Mouse (Mus musculus) right cerebral cortex, adult 2 months (tissue): Measurements from ENCODE around the gene Mag.
"Not testable (repeated sequence)": the region's sequence is repeated elsewhere in the genome, so short reads cannot be mapped to it uniquely, and the experiment has no call there.

Experiments
- DNase-seq, 2 experiments: peaks; one replicate each; pipeline ENCODE4 v3.0.0; 2021 to 2022; ENCODE audit warnings: low spot score in 2 of 2

Gene Mag

DNA sequence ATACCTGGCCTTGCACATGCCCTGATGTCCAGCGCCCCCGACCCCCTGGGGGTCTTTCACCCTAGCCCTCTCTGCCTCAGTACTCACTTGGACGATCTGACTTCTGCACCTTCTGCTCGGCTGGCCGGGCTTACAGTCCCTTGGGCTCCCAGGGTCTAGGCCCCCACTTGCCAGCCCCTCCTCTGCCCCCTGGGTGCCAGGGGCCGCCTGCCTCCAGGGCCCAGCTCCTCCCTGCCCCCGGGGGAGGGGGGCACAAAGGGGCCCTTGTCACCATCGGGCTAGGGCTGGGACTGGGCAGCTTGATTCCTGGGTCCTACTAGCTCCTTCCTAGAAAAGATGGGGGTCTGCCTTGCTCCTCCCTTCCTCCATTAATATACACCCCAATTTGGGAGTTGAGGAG lies at the start of gene Mag:
Gene Mag, minus strand, starts transcription at position 142 of the 400 bp plus-strand sequence.
- DNase-seq, result no peak

DNA sequence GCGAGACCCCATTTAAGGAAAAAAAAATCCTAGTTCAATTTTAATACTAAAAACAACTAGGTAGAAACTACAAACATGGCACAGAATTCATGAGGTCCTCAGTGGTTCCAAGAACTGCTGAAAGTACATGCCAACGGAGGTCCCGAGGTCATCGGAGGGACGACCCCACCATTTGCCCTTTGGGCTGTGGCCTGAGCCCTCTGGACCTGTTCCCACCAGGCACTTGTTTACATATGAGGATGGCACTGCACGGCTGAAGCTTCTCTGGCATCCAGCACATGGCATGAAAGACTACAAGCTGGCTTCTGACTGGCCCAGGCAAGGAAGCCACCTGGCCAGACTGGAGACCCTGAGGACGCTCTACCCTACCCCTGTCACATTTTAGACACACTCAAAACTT lies 49.7 kb upstream of the Mag start:
- DNase-seq, result no peak

DNA sequence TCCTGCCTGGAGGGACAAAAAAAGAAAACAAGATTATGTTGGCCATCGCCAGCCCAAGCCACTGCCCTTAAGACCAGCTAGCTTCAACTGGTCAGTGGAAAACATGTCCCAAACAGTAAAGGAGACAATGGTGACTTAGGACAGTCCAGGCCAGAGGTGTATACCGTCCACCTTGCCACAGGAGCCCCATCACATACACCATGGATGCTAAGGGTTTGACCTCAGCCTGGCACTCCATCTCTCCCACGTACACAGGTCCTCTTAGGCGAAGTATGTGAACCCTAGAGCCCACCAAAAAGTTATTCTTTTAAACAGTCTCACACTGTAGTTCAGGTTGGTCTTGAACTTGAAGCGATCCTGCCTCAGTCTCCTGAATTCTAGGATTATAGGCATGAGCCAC lies 48.2 kb upstream of the Mag start:
- DNase-seq, result no peak

DNA sequence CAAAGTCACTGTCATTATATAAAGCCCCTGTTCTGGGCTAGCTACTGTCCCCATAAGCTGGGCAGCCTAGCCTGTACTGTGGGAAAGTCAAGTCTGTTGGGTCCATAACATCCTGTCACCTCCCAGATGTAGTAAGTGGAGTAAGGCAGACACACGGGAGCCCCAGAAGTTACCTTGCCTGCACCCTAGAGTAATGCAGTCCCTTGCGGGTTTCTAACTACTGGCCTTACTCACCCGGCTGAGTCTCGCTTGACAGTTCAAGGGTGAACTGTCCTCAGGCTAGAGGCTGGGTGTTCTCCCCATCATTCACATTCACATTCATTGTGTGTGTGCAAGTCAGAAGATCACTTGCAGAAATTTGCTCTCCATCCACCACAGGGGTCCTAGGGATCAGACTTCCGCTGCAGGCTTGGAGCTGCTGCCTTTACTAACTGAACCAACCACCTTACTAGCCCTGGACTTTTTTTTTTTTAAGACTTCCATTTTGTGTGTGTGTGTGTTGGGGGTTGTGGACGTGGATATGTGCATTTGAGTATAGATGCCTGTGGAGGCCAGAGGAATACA lies 45.2 kb upstream of the Mag start:
- no peak for DNase-seq

DNA sequence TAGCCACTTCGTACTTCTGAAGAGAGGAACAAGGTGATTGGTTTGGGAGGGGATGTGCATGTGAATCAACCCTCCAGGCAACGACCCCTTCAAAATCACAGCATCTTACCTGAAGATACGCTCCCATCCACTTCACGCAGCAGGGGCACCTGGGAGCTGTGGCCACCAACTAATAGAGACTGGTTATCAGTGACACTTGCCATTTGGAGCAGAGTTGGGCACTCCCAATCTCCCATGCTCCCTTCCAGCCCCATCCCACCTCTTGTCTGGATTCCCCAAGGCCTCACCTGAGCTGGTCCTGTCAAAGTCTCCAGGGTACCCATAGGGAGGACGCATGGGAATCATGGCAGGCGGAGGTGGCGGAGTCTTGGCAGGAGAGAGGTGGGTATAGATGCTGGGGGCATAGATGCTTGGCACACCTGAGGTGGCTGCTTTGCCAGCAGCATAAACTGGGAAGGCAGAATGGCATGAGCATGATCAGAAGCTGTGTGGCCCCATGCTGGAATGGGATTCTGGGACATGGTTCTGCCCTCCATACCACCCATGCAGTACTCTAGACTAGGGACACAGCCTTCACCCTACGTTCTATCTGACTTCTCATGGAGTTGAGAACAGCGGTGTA lies 44.3 kb upstream of the Mag start:
- DNase-seq, result no peak

DNA sequence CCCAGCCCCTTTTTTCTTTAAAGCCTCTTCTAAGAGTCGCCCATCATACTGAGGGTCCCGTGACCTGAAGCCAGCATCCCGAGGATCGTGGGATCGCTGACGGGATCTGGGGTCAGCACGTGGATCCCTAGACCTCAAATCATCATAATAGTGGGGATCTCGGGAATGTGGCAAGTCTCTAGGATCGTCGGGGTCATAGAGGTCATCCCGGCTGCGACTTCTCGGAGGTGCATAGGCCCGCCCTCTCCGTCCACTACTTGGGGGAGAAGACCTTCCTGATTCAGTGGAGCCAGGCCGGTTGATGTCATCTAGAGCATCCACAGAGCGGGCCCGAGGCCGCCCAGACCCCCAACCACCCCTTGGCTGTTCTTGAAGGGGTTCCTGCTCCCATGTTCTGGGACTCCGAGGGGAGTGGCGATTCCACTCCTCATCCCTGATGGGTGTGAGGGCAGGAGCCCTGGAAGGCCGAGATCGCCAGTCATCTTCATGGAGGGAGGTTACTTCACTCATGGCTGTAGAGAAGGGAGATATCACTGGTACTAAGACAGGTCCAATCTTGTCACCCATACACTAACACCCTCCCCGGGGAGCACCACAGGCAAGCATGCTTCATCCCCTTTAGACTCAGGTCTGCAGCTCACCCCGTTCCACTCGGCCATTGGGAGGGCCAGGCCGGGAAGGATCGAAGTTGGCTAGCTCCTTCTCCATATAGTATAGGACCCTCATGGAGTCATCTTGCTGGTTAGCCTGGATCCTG lies 43.6 kb upstream of the Mag start:
- no peak for DNase-seq

DNA sequence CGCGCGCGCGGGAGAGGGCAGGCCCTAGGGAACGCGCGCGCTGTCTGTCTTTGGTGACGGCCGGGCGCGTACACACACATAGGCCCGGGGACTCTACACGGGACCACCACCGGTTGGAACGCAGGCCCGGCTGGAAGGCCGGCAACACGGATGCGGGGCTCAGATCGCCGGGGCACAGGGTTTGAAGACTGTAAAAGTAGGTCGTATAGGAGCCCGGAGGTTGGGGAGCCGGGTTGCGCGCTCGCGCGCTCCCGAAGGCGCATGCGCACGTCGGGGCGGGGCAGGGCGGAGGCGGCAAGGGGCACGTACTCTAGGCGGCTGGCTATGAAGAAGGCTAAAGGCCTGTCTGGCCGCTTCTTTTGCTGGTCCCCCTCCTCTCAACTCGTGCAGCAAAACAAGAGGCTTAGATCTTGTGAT lies 42.7 kb upstream of the Mag start:
- DNase-seq, result peak; percentile 85 to 93

DNA sequence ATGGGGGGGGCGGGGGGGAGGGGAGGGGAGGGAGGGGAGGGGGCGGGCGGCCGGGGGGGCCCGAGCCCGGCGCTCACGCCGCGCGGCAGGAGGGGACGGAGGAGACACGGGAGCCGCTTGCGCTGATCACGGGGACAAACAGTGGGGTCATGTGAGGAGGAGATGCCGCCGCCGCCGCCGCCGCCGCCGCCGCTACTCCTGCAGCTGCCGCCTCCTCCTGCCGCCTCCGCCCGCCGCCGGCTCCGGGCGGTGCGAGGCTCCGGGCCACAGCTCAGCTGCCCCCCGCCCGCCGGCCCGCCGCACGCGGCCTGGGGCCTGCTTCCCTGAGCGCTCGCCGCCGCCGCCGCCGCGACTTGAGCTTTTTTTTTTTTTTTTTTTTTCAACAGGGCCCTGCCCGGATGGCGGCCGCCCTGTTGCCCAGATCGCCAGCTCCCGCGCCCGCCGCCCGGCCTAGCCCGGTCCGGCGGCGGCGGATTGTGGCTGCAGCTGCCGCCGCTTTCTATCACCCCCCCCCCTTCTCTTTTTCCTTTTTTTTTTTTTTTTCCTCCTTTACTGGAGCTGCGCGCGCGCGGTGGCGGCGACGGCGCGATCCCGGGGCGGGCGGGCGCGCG lies 42.2 kb upstream of the Mag start, which contains the start of gene Usf2:
Gene Usf2, minus strand, starts transcription at position 48 of the 611 bp plus-strand sequence.
- DNase-seq, result peak; percentile 63 to 67

DNA sequence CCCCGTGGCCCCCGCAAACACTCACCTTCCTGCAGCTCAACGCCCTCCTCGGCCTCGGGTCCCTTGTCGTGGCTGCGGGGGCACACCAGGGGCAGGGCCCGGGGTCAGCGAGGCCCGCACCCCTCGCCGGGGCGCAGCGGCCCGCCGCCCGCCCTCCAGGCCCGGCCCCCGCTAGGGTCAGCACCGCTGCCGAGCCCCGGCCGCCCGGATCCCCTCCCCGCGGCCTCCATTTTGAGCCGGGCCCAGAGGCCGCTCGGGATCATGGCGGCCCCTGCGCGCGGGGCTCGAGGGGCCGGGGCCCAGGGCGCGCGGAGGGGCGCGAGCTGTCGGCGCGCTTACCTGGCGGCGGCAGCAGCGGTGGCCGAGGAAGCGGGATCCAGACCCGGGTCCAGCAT lies 41.7 kb upstream of the Mag start:
- peak in 1 of 2 experiments; percentile 29 for DNase-seq

DNA sequence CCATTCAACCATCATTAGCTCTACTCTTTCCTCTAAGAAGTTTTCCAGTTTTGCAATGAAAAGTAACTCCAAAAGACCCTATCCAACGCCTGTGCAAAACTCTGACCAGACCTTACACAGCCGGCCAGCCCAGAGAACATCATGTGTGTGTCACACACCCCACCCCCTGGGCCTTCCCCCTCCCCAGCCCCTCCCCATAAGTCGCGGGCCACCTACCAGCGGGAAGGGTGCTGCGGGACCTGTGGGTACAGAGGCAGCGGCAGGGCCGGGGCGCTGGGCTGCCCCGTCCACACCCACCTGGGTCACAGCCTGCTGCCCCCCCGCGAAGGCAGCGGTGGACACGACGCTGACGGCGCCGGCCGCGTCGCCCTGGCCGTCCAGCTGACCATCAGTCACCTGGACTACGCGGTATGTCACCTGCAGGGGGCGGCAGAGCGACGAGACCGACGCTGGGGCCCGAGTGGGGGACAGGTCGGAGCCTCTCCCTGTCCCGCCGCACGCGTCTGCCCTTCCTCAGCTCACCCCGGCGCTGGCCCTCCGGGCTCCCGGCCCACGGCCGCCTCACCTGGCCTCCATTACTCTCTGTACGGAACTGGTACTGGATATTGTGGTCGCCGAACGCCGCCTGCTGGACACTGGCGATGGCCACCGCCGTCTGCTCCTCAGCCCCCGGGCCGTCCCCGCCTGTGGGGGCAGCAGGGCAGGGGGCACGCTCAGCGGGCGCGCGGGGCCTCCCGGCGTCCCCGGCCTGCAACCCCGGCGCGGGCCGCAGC lies 41.1 kb upstream of the Mag start:
- DNase-seq, result peak; percentile 76 to 83

DNA sequence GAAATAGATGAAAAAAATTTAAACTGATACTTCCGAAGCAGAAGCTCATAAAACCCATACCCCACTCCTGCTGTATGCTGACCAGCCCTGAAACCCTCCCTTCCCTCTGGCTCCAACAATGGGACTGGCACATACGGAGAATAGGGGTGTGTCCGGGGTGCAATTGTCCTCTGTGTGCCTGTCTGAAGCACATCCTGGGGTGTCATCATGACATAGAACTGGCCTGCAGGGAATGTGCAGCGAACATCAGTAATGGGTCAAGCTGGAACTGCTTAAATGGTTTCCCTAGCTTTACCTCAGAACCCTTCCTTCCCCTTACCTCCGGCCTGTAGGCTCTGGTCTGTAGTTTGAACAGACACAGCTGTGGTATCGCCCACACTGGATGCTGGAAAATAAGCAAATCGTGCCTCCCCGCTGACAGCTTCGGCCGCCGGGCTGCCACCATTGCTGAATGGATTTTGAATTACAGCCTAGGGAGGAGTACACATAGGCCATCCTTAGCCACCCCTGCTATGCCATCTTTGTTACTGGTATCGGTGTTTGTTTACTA lies 40.4 kb upstream of the Mag start:
- no peak for DNase-seq

DNA sequence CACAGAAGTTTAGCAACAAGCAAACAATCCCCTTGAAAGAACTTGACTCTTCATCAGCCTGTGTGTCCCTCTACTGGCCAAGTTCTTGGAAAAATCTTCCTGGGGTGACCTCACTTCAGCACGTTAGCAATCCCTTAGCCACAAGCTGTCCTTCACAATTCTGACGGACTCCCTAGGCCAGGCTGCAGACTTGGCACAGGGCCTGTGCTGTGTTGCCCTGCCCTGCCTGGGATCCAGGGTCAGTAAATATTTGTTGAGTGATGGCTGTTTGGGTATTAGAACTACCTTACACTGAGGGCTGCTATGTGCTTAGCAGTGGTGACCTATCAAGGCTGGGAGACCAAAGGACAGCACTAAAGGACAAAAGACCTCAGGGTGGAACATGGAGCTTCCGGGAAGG lies 39.4 kb upstream of the Mag start:
- no peak for DNase-seq

DNA sequence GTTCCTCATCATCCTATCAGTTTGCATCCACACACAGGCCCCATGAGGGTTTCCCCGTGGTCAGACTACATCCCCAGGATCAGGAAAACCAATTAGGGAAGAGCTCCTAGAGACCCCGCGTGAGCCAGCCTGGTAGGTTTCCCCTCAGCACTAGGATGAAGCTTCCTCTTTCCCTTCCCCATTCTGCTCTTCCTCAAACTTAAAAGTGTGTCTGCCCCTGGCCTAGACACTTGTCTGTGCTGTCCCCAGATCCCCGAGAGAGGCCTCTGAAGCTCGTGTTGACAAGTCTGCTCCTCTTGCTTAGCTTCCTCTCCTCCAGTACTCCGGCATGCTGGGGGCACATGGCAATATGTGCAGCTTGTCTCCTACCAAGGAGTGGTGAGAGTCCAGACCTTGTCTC lies 38.8 kb upstream of the Mag start:
- no peak for DNase-seq

DNA sequence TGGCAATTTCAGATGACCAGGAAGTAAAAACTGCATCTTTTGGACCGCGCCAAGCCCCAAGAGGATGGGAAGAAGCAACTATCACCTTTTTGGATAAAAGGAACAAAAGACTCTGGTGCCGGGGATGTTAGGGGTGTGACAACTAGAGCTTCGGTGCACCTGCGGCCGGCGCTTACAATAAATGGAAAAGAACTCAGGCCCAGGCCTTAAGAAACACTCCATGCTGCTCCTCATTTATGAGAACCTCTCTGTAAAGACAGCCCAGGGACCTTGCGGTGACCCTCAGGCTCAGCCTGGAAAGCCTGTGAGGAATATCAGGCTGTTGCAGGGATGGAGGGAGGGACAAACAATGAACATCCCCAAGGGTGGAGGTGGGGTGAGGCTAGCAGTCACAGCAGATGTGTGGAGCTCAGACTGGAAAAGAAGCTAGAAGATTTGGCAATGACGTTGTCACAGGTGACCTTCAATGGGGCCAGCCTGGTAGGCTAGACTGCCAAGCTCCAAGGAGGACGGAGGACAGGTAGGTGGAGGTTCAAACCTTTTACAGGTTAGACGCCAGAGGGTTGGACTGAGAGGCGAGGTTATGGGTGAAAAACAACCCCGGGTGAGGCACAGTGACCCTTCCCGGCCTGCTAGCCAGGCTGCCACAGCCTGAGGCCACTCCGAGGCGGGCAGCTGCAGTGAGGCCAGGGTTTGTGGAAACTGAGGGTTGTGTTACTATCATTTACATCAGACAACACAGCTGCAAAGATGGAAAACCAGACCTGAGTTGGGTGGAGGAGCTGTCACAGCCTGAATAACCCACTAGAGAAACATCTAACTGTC lies 38.0 kb upstream of the Mag start:
- no peak for DNase-seq

DNA sequence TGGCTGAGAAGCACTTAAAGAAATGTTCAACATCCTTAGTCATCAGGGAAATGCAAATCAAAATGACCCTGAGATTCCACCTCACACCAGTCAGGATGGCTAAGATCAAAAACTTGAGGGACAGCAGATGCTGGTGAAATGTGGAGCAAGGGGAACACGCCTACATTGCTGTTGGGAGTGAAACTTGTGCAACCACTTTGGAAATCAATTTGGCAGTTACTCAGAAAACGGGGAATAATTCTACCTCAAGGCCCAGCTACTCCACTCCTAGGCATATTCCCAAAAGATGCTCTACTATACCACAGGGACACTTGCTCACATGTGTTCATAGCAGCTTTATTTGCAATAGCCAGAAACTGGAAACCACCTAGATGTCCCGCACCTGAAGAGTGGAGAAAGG lies 35.2 kb upstream of the Mag start:
- not testable (repeated sequence) for DNase-seq

DNA sequence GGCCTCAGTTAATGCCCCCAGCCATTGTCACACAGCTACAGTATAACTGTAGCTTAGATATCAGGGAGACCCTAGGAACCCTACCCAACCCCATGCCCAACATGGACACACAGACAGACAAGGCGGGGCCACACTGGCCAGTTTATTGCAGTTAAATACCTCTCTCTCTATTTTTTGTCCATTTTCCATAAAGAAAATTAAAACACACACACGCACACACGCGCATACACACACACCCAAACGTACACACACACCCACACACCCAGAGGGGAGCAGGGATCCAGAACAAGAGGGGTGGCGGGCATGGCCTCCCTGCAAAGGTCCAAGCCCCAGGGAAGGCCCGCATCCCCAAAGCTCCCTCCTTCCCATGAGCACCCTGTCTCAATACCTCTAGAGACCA lies 31.2 kb upstream of the Mag start:
- no peak for DNase-seq

DNA sequence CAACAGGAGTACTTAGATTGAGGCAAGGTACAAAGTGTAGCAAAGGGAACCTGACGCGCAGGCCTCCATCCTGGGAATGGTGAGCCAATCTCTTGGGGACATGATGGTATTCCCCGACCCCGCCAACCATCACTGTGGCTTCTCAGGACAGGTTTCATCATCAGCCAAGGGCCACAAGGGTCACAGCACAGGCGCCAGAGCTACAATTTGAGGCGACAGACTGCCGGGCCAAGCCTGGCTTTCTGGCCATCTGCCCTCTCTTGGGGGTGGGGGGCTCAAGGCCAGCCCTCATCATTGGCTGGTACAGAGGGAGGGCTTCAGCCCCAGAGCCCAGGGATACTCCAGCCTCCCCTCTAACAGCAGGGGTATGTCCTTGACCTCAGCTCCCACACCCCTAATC lies 30.8 kb upstream of the Mag start:
- DNase-seq, result not testable (repeated sequence)

DNA sequence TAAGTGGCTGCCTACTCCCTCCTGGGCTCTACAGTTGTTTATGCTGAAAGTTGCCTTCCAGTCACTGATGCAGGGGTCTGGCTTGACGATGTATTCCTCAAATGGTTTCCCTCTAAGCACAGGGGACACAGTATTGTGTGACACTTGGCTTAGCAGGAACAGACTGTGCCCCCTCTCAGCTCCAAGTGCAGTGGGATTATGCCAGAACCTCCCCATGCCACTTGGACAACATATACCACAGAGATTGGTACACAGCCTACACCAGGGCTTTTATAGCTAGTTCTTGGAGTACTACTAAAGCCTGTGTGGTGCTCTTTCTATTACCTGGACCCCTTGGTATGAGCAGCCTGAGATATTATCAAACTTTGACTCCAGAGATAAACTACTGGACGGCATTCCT lies 30.0 kb upstream of the Mag start:
- not testable (repeated sequence) for DNase-seq

DNA sequence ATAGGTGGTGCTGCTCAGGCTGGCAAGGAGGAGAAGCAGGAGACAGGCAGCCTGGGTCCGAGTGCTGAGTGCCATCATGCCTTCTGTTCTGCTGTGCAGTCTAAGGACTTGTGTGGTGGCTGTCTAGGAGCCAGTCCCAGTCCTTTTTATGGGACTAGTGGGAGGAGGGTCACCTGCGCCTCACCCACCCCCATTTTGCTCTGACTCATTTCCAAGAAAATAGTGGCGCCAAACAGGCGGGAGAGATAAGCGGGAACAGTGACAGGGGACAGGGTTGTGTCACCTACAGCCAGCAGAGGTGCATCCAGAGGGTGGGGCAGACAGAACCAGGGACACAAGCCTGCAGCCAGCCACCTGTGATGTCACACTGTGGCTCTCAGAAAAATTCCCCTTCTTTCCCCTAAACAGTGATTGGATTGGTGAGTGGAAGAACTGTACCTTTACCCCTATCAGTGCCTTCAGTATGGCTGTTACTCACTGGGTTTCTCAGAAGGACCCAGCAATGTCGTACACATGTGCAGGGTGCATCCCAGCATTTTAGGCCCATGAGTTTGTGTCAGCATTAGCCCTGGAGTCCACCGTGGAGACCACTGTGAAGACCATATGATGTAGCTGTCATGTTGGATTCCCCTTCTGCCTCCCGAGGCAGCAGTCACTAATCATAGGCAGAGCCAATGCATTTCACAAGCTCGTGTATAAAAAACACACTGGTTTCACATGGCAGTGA lies 29.4 kb upstream of the Mag start, which contains the start of gene Hamp:
Gene Hamp, minus strand, starts transcription at position 124 of the 727 bp plus-strand sequence.
- no peak for DNase-seq

DNA sequence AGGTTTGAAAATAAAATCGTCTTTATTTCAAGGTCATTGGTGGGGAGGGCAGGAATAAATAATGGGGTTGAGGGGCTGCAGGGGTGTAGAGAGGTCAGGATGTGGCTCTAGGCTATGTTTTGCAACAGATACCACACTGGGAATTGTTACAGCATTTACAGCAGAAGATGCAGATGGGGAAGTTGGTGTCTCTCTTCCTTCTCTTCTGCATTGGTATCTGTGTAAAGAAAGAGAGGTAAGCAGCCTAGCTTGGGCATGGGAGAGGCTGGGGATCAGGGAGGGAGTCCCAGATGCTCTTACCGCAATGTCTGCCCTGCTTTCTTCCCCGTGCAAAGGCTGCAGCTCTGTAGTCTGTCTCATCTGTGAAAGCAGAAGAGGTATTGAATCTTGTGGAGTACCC lies 27.7 kb upstream of the Mag start:
- not testable (repeated sequence) for DNase-seq
